Mouse (Mus musculus): Measurements from ENCODE around the gene Tnfrsf9.
"Not testable (repeated sequence)": the region's sequence is repeated elsewhere in the genome, so short reads cannot be mapped to it uniquely, and the experiment has no call there.

Gene Tnfrsf9

GRCm38 (mm10) chr4:150914290-150914733, at the start of gene Tnfrsf9, which contains the start of gene Park7:
Gene Tnfrsf9 (plus strand): TSS chr4:150914562.
Gene Park7 (minus strand): TSS chr4:150914437.
- peak; percentile 94 for DNase-seq (ENCODE audit: low spot score)

GRCm38 (mm10) chr4:150865371-150865770, 49.0 kb upstream of the Tnfrsf9 start:
- no peak for DNase-seq (ENCODE audit: low spot score)

GRCm38 (mm10) chr4:150866069-150866468, 48.3 kb upstream of the Tnfrsf9 start:
- no peak for DNase-seq (ENCODE audit: low spot score)

- DNase-seq (ENCODE audit: low spot score): no peak
Observed at GRCm38 (mm10) chr4:150866494-150866893, 47.9 kb upstream of the Tnfrsf9 start.

GRCm38 (mm10) chr4:150868161-150868560, 46.2 kb upstream of the Tnfrsf9 start:
- DNase-seq (ENCODE audit: low spot score): no peak

GRCm38 (mm10) chr4:150868859-150869258, 45.5 kb upstream of the Tnfrsf9 start:
- no peak for DNase-seq (ENCODE audit: low spot score)

GRCm38 (mm10) chr4:150869276-150870197, 44.8 kb upstream of the Tnfrsf9 start:
- no peak for DNase-seq (ENCODE audit: low spot score)

- no peak for DNase-seq (ENCODE audit: low spot score)
Observed at GRCm38 (mm10) chr4:150870963-150871391, 43.4 kb upstream of the Tnfrsf9 start.

GRCm38 (mm10) chr4:150871392-150872138, 42.8 kb upstream of the Tnfrsf9 start:
- DNase-seq (ENCODE audit: low spot score): peak; percentile 57

GRCm38 (mm10) chr4:150872139-150872651, 42.2 kb upstream of the Tnfrsf9 start:
- DNase-seq (ENCODE audit: low spot score): no peak

- no peak for DNase-seq (ENCODE audit: low spot score)
Observed at GRCm38 (mm10) chr4:150872681-150873080, 41.7 kb upstream of the Tnfrsf9 start.

- not testable (repeated sequence) for DNase-seq (ENCODE audit: low spot score)
Observed at GRCm38 (mm10) chr4:150874416-150874815, 39.9 kb upstream of the Tnfrsf9 start.

- DNase-seq (ENCODE audit: low spot score): no peak
Observed at GRCm38 (mm10) chr4:150875393-150875792, 39.0 kb upstream of the Tnfrsf9 start.

GRCm38 (mm10) chr4:150879631-150880030, 34.7 kb upstream of the Tnfrsf9 start:
- no peak for DNase-seq (ENCODE audit: low spot score)

GRCm38 (mm10) chr4:150880364-150880763, 34.0 kb upstream of the Tnfrsf9 start:
- DNase-seq (ENCODE audit: low spot score): no peak

GRCm38 (mm10) chr4:150882632-150883031, 31.7 kb upstream of the Tnfrsf9 start:
- no peak for DNase-seq (ENCODE audit: low spot score)

- DNase-seq (ENCODE audit: low spot score): no peak
Observed at GRCm38 (mm10) chr4:150887903-150888302, 26.5 kb upstream of the Tnfrsf9 start.

- DNase-seq (ENCODE audit: low spot score): no peak
Observed at GRCm38 (mm10) chr4:150888492-150888891, 25.9 kb upstream of the Tnfrsf9 start.

GRCm38 (mm10) chr4:150889273-150889954, 24.9 kb upstream of the Tnfrsf9 start:
- no peak for DNase-seq (ENCODE audit: low spot score)

GRCm38 (mm10) chr4:150889955-150890315, 24.4 kb upstream of the Tnfrsf9 start:
- DNase-seq (ENCODE audit: low spot score): no peak

- DNase-seq (ENCODE audit: low spot score): no peak
Observed at GRCm38 (mm10) chr4:150891308-150891707, 23.1 kb upstream of the Tnfrsf9 start.
